Mouse (Mus musculus) neural tube, embryonic 14.5 days (tissue): ENCODE data around the gene Tsc1. TPM values are rescaled to one million over a fixed set of nuclear protein-coding genes. Genes with fewer than 3 reads are reported as not detected.

Experiments used
- ATAC-seq: fragments of 200-750 bp; cut with Nextera tagmentation; 2 replicates; pipeline ENCODE4 v1.8.0; 2017; ENCODE audit warnings: low read depth, mild to moderate bottlenecking, moderate TSS enrichment, moderate library complexity
- H3K27ac ChIP-seq: fragments of 300-500 bp; sonication (generic); 2 replicates; pipeline ENCODE4 v1.5.1; 2014; ENCODE audit warnings: low read depth, mild to moderate bottlenecking, control low read depth, low read length, moderate library complexity, mixed read lengths
- H3K27me3 ChIP-seq: fragments of 300-500 bp; sonication (generic); 2 replicates; pipeline ENCODE4 v1.6.1; 2014; ENCODE audit warnings: low read length; ENCODE audit not compliant: control insufficient read depth, insufficient read depth
- H3K36me3 ChIP-seq: fragments of 300-500 bp; sonication (generic); 2 replicates; pipeline ENCODE4 v1.6.1; 2014; ENCODE audit warnings: low read length, mixed read lengths; ENCODE audit not compliant: control insufficient read depth, insufficient read depth
- H3K4me1 ChIP-seq: fragments of 300-500 bp; sonication (generic); 2 replicates; pipeline ENCODE4 v1.6.1; 2014; ENCODE audit warnings: low read length; ENCODE audit not compliant: control insufficient read depth, insufficient read depth
- H3K4me2 ChIP-seq: fragments of 300-500 bp; sonication (generic); 2 replicates; pipeline ENCODE4 v1.6.1; 2014; ENCODE audit warnings: mild to moderate bottlenecking, low read depth, low read length, control low read depth
- H3K4me3 ChIP-seq: fragments of 300-500 bp; sonication (generic); 2 replicates; pipeline ENCODE4 v1.5.1; 2014; ENCODE audit warnings: low read depth, low read length, control low read depth, mixed read lengths
- H3K9ac ChIP-seq: fragments of 300-500 bp; sonication (generic); replicated peaks from 2 replicates; pipeline ENCODE4 v1.6.1; 2014; ENCODE audit warnings: low read depth, mild to moderate bottlenecking, control low read depth, low read length, mixed read lengths
- H3K9me3 ChIP-seq: fragments of 300-500 bp; sonication (generic); 2 replicates; pipeline ENCODE4 v1.6.1; 2016; ENCODE audit warnings: low read length; ENCODE audit not compliant: control insufficient read depth
- WGBS: fragments of 180-500 bp; shearing (Covaris S2); extraction: QIAGEN DNeasy Blood & Tissue Kit; methylation state at CpG from one replicate; pipeline ENCODE4 v1.1.7; 2014; 5-methylcytosine and 5-hydroxymethylcytosine counted together
- polyA plus RNA-seq: library from polyadenylated mRNA; unstranded; fragments of >200 nt; fragmentation: Nextera tagmentation; extraction: Ambion mirVana; gene quantifications from 2 replicates; pipeline ENCODE4 v1.2.1, GENCODE M21; 2014

The Tsc1 gene
- polyA plus RNA-seq, 1 experiment from 2014 or later: 32.2 TPM

DNA sequence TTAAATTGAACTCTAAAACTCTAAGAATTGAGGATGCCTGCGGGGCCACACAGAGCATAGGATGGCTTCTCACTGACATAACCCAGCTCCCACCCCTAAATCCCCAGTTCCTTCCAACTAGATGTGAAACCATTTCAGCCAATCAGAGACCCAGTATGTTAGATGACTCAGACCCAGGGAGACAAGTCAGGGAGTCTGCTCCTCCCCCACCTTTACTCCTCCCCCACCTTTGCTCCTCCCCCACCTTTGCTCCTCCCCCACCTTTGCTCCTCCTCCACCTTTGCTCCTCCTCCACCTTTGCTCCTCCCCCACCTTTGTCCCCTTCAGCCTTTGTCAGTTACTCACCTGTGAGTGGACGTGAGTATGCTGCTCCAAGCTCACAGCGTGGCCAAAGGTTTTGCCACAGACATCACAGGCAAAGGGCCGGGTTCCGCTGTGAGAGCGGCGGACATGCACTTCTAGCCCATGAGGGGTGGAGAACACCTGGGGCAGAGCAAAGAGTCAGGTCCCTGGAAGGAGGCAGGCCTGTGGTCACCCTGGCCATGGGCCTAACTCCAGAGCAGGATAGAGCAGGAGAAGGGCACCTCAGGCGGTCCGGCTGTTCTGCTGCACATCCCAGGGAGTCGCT, 28.5 kb upstream of the Tsc1 start:
- Histone ChIP-seq H3K4me2 (no peak overlapping the region), H3K9ac (no peak overlapping the region), H3K4me3 (no peak overlapping the region), H3K36me3 (no peaks in the 10 kb centered on the region), H3K27ac (no peak overlapping the region), H3K9me3 (no peaks in the 10 kb centered on the region), H3K27me3 (no peaks in the 10 kb centered on the region), H3K4me1 (no peaks in the 10 kb centered on the region)
- no peak for ATAC-seq
- 69% methylated on average over 10 of the region's 10 CpGs for WGBS

DNA sequence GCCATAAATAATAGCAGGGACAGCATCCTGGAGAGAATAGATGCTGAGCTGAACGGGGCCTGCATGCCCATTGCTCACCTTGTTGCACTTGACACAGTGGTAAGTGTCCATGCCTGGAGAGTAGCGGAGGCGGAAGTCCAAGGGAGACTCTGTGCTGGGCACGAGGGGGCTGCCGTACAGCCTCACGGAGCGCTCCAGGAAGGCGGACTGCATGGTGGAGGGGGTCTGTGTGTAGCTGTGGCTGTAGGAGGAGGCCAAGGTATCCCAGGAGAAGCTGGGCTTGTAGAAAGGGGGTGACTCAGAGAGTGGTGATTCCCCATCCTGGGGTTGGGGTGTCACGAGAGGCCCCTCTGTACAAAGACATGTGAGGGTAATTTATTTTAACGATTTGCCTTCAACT, 27.4 kb upstream of the Tsc1 start:
- 89% methylated on average over 10 of the region's 10 CpGs for WGBS
- H3K4me1 ChIP-seq: no peaks in the 10 kb centered on the region
- no peak overlapping the region for H3K4me2 ChIP-seq
- no peak for ATAC-seq
- H3K4me3 ChIP-seq: no peak overlapping the region
- H3K9ac ChIP-seq: no peak overlapping the region
- H3K27me3 ChIP-seq: no peaks in the 10 kb centered on the region
- H3K9me3 ChIP-seq: no peaks in the 10 kb centered on the region
- H3K27ac ChIP-seq: no peak overlapping the region
- no peaks in the 10 kb centered on the region for H3K36me3 ChIP-seq

DNA sequence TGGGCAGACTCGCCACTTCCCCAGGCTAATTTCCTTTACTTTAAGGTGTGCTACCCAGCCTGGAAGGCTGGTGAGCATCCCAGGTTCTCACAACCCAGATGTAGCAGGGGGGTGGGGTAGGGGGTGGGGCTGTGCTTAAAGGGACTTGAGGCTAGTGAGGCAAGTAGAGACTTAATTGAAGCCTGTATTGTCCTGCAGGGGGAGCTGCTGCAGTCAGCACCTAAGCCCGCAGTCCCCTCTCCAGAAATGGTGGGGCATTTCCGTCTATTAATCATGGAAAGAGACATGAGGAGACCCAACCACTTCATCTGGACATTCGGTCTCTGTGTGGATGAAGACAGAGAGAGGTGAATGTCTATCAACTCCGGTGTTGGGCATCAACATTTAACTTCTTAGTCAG, 24.7 kb upstream of the Tsc1 start:
- 37% methylated on average over 5 of the region's 5 CpGs for WGBS
- Histone ChIP-seq H3K27me3 (peaks cover 7% of the 10 kb centered on the region; the same call in 1 of the 2 replicates), H3K9me3 (no peaks in the 10 kb centered on the region), H3K27ac (no peak overlapping the region), H3K4me2 (no peak overlapping the region), H3K4me1 (no peaks in the 10 kb centered on the region), H3K9ac (no peak overlapping the region), H3K4me3 (no peak overlapping the region), H3K36me3 (no peaks in the 10 kb centered on the region)
- no peak for ATAC-seq

DNA sequence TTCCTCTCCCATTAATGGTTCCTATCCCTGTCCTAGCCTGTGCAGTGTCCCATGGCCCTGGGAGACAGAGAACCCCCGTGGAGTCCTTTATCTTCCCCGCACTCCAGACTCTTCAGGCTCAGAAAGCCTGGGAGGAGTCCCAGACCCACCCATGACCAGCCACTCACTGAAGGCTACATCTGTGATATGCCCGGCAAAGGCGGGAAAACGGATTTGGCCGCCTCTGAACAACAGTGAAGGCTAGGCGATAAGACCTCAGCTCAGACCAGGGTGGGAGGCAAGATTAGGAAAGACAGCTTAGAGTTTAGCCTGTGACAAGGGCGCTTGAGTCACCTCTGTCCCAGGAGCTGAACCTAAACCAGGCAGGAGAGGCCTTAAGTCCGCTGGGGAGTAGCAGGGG, 24.2 kb upstream of the Tsc1 start:
- Histone ChIP-seq H3K9me3 (no peaks in the 10 kb centered on the region), H3K27me3 (peaks cover 7% of the 10 kb centered on the region; the same call in 1 of the 2 replicates), H3K27ac (no peak overlapping the region), H3K9ac (no peak overlapping the region), H3K4me1 (no peaks in the 10 kb centered on the region), H3K4me3 (no peak overlapping the region), H3K36me3 (no peaks in the 10 kb centered on the region), H3K4me2 (no peak overlapping the region)
- 87% methylated on average over 9 of the region's 9 CpGs for WGBS
- ATAC-seq: no peak

DNA sequence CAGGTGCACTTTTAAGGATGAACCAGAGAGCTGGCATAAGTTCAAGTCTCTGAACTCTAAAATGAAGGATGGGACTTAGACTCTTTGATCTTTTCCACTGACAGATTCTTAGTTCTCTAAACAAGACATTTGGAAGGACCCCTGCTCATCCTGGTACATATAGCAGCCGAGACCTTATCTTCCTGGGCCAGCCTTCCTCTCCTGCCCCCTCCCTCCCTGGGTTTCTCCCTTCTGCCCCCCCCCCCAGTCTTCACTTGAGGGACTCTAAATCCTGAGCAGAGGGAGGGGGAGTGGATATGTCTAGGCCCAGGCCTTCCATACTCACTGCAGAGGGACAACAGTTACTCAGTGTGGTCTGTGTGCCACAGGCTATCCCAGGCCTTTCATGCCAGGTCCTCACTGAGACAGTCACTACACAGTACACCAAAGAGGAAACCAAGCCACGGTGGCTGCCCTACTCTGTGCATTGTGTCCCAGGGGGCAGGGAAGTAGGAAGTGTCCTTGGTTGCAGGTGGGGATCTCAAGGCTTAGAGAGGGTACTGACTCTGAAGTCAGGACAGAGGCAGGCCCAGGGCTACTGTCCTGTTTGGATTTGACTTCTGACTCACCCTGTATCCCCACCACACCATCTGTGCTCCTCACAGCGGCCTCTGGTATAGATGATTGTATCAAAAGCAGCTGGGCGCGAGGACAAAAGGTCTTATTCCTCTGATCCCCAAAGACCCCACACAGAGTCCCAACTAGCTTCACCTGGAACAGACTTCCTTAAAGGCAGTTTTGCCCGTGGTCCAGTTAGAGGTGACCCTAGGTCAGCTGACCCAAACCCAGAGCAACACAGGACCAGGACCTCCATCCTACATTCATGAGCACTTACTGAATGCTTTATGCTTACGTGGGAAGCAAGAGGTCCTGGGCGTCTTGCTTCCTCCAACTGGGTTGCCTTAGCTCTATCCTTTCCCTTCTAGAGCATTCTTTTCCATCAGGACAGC, 23.2 kb upstream of the Tsc1 start:
- 88% methylated on average over 8 of the region's 8 CpGs for WGBS
- Histone ChIP-seq H3K4me1 (no peaks in the 10 kb centered on the region), H3K27me3 (peaks cover 7% of the 10 kb centered on the region; the same call in 1 of the 2 replicates), H3K9ac (no peak overlapping the region), H3K4me2 (no peak overlapping the region), H3K4me3 (no peak overlapping the region), H3K27ac (no peak overlapping the region), H3K9me3 (no peaks in the 10 kb centered on the region), H3K36me3 (no peaks in the 10 kb centered on the region)
- no peak for ATAC-seq

DNA sequence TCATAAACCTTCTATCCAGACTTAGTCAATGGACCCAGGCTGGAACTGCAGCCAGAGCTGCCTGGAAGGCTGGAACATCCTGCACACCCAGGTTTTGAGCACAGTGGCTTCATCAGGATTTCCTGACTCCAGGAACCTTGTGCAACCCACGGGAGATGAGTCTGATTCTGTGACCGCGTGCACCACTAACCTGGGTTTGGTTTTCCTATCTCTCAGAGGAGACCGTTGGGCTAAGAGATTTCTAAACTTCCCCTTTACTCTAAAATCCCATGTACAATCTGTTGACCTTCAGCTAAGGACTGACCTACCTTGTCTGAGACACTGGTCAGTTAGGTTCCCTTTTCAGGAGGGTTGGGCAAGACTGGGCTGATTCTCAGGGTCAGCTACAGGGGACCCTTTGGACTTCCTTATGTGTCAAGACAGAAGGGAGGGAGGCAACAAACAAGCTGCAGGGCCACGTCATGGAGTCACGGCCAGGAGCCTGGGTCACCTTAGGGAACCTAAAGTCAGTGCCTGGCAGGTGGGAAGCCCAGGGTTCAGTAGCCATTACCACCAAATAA, 22.2 kb upstream of the Tsc1 start:
- 80% methylated on average over 6 of the region's 6 CpGs for WGBS
- Histone ChIP-seq H3K27me3 (peaks cover 7% of the 10 kb centered on the region; the same call in 1 of the 2 replicates), H3K9me3 (no peaks in the 10 kb centered on the region), H3K4me2 (no peak overlapping the region), H3K36me3 (no peaks in the 10 kb centered on the region), H3K4me3 (no peak overlapping the region), H3K4me1 (no peaks in the 10 kb centered on the region), H3K27ac (no peak overlapping the region), H3K9ac (no peak overlapping the region)
- no peak for ATAC-seq

DNA sequence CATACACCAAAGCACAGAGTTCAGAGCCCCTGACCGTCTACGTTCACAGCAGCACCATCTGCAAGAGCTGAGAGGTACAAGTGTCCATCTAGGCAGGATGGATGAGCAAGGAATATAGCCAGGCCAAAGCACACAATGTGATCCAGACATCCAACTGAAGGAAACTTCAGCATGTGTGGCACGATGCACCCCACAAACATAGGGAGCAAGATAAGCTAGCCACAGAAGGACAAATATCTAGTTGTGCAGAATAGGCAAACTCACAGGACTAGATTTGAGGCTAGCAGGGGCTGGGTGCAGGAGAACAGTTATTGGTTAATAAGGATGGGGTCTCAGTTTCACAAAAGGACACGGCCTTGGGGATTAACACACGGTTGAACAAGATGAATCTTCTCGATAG, 21.7 kb upstream of the Tsc1 start:
- Histone ChIP-seq H3K9me3 (no peaks in the 10 kb centered on the region), H3K4me1 (no peaks in the 10 kb centered on the region), H3K9ac (no peak overlapping the region), H3K4me2 (no peak overlapping the region), H3K4me3 (no peak overlapping the region), H3K27ac (no peak overlapping the region), H3K27me3 (peaks cover 7% of the 10 kb centered on the region; the same call in 1 of the 2 replicates), H3K36me3 (no peaks in the 10 kb centered on the region)
- WGBS: 95% methylated on average over 6 of the region's 6 CpGs
- ATAC-seq: no peak

DNA sequence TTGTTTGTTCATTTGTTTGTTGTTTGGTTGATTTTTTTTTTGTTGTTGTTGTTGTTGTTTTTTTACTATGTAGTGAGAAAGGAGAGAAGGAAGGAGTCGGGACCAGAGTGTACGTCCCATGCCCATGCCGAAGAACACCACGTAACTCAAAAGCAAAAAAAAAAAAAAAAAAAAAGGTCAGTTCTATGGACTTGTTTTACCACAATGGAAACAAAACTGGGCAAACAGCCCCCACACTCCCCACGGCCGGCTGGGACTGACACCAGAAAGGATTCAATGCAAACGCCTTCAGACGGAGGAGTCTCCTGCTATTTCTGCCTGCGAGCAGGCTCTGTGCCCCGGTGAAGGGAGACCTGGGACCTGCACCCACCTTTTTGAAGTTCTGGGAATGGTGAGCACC, 20.5 kb upstream of the Tsc1 start:
- H3K27me3 ChIP-seq: peaks cover 7% of the 10 kb centered on the region; the same call in 1 of the 2 replicates
- no peak overlapping the region for H3K4me2 ChIP-seq
- H3K9me3 ChIP-seq: no peaks in the 10 kb centered on the region
- ATAC-seq: no peak
- 66% methylated on average over 10 of the region's 10 CpGs for WGBS
- H3K4me1 ChIP-seq: no peaks in the 10 kb centered on the region
- H3K36me3 ChIP-seq: no peaks in the 10 kb centered on the region
- no peak overlapping the region for H3K9ac ChIP-seq
- no peak overlapping the region for H3K4me3 ChIP-seq
- no peak overlapping the region for H3K27ac ChIP-seq

DNA sequence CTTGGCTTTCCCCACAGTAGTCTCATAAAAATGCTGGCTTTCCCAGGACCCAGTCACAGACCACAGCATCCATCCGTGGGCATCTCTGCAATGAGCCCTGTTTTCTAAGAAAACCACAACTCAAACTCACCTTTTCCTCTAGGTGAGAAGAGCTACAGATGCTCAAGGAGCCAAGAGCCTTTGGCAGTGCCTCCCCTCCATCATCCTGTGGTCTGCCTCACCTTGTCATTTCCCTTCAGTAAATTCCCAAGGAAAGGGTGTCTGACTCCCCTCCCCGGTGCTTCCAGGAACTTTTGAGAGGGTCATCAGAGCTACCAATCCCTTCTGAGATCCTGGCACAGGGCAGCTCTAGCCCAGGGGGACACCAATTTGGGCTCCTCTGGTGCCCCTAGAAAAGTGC, 19.9 kb upstream of the Tsc1 start:
- Histone ChIP-seq H3K9ac (no peak overlapping the region), H3K4me1 (no peaks in the 10 kb centered on the region), H3K27me3 (peaks cover 7% of the 10 kb centered on the region; the same call in 1 of the 2 replicates), H3K9me3 (no peaks in the 10 kb centered on the region), H3K4me2 (no peak overlapping the region), H3K36me3 (no peaks in the 10 kb centered on the region), H3K27ac (no peak overlapping the region), H3K4me3 (no peak overlapping the region)
- ATAC-seq: no peak
- WGBS: 26% methylated on average over 2 of the region's 2 CpGs
